Mouse (Mus musculus) G1E (cell line): ENCODE results near the gene Gnat3.

Experiments
- CTCF ChIP-seq: IDR thresholded peaks from 2 replicates; pipeline ENCODE4 v1.5.1; 2012; ENCODE audit warnings: low read depth, low read length, inconsistent platforms, mixed read lengths
- GATA2 ChIP-seq: IDR thresholded peaks from 2 replicates; pipeline ENCODE4 v1.6.1; 2012; ENCODE audit warnings: low read depth, low read length, inconsistent platforms, borderline replicate concordance

GRCm38 (mm10) chr5:17982770-17983169 lies 20.4 kb downstream of the Gnat3 start:
- TF ChIP-seq GATA2 = no peak
- TF ChIP-seq CTCF = no peak
